Mouse (Mus musculus) Muller cell, postnatal 12 days (primary cell): ENCODE measurements around the gene Gpm6b.

Source experiments
- DNase-seq: peaks from one replicate; pipeline ENCODE4 v3.0.0-alpha.2; 2015; ENCODE audit errors: inconsistent ontology term

The Gpm6b gene

DNA sequence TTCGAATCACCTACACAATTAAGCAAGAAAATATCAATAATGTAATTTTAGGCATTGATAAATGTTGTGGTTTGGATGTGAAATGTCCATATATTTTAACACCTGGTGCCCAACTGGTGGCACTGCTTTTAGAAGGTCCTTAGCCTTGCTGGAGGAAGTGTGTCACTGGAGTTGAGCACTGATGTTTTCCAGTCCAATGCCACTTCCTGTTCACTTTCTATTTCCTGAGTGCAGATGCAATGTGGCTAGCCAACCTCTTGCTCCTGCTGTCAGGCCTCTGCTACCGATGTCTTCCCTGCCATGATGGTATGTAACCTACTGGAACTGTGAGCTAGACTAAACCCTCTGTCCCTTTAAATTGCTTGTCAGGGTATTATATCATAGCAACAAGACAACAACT is 65.6 kb downstream of the Gpm6b start:
- DNase-seq = no peak

DNA sequence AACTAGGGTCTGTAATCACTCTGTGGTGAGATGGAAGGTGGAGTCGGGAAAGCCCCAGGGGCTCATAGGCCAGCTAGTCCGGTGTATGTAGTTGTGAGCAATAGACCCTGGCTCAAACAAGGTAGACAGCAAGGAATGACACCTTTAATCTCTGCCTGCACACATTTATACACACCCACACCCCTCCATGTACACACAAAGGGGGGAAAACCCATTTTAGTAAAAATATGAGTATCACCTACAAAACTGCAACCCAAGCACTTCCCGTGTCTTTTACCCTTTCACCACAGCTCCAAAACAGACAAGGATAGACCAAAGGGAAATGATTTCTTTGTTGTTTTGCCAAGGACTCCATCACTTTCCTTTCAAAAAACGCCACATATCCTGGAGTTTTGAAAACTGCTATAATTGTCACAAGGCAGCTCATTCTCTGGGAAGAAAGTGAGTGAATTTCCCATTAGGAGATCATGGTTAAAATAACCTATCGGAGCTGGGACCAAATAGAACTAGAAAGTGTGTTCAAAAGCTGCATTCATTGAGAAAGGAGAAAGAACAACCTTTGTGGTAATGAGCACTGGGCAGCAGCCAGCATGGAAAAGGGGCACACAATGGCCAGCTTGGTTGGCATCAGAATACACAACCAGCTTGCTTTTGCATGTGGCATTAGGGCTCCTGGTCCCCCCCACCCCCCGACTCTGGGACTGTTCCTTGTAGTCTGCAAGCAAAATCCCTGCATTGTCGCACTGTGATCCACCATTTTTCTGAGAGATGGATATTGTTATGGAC is 68.9 kb downstream of the Gpm6b start:
- peak; percentile 55 for DNase-seq

DNA sequence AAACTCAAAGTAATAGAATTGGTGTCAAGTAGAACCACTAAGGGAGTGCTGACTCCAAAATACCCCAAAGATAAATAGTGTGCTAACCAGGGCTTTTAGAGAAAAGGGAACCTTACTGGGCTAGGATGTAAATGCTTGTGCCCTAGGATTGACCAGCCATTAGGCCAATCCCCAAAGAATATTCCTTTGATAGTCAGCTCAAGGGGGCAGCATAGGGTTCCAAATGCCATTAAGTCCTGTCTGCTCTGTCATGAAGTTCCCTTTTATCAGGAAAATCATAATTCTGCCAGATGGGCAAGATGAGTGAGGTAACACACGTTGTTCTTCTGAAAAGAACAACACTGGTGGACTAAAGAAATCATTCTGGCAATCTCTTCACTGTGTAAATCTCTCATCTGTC is 70.1 kb downstream of the Gpm6b start:
- no peak for DNase-seq

DNA sequence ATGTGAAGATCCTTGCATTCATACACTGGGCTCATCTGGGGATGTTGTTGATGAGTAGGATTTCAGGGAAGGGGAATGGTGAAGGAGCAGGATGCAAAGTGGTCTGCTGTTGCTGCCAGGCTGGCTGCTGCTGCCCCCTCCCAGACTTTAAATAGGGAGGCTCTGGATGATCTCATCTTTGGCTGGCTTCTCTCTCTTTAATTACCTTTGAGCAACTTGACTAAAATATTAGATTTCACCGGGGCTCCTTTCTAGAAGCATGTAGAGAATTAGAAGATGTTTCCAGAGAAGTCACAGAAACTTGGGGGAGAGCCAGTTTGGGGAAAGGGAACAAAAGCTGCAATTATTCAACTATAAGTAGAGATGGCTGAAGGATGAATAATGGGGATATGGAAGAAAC is 76.5 kb downstream of the Gpm6b start:
- no peak for DNase-seq

DNA sequence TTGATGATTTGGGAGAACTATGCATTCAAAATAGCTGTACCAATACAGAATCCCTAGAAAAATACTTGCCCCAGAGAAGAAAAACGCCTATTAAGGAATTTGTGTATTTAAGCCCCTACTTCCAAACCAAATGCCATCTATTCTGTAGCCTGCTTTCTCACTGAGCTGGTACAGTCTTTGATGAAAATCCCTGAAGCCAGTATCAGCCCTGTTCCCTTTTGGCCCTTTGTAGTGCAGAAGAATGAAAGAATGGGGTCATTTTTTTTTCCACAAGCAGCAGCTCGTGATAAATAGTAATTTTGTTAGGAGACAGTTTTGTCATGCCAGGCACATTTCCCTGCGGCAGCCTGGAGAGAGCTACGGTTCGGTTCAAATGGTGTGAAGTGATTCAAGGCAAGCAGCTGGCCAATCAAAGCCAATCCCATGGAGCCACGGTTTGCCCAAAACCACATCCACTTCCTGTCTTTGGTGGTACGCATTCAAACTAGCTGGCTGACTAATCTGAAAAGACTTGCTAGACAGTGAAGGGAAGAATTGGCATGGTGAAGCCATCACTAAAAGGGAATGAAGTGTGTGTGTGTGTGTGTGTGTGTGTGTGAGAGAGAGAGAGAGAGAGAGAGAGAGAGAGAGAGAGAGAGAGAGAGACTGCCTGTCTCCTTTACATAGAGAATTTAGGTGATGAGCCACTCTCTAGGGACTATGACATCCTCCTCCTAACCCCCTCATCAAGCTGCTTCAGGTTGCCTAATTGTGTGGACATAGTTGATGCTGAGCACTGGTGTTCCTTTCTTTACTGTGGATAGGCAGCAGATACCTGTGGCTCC is 78.1 kb downstream of the Gpm6b start:
- DNase-seq = peak; percentile 93

DNA sequence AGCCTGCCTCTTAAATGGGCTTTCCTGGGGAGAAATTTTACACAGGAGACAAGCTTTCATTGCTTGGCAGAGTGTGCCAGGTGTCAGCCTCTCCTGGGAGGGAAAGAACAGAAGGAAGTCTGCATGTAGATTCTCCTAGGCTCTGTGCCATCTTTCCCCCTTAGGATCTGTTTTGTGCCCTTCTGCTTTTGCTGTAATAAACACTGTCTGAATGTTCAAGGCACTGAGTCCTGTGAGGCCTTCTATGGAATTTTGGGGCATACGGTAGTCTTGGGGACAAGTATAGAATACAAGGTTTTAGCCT is 78.6 kb downstream of the Gpm6b start:
- no peak for DNase-seq

DNA sequence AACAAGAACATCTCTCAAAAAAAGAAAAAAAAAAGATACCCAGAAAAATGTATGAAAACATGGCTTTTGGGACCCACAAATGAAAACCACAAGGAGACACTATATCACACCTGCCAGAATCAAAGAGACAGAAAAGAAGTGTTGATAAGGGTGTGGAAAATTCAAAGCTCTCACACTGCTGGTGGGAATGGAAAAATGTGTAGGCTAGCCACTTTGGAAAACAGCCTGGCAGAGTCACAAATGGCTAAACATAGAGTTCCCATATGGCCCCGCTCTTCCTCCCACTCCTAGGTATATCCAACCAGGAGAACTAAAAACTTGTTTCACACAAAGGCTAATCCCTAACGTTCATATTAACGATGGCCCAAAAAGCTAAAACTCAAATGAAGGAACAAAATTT is 84.5 kb downstream of the Gpm6b start:
- no peak for DNase-seq

DNA sequence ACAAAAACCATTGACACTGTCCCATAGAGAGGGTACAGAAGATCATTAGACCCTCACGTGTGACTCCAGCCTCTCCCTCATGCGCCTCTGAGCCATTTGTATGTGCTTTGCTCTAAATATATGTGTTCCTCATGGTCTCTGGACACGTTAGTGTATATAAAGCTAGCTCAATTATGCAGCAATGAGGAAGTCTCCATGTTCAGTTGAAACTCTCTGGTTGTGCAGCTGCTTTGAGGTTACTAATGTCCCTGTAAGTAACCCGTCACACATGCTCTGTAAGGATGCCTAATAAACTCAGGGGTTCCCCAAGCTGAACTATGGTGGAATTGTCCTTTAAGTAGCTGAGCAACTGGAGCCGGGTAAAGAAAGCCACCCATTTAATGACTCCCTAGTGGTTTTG is 88.9 kb downstream of the Gpm6b start:
- DNase-seq = no peak

DNA sequence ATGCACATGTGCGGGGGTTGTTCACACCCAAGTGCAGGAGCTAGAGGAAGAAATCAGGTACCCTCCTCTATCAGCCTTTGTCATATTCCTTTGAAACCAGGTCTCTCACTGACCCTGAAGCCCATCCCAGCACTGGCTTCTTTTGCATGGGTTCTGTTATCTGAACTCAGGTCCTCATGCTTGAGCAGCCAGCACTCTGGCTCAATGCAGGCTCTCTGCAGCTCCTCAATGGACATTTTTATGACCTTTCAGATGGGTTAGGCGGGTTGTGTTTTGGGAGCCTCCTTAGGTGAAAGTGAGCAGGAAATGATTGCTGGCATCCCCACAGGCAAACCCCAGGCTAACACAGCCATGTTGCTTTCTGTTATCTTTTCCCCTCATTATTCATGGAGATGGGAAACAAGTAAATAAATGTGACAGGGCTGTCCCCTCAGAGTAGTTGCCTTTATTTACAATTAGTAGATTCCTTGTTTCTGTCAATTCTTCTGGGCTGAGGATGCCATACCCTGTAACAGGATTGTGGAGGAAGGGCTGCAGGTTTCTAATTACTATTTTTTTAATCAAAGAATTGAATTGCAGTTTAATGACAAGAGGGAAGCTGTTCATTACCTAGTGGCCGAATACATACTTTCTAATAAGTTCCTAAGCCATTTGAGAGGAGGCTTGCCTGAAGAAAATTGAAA is 89.6 kb downstream of the Gpm6b start:
- no peak for DNase-seq

DNA sequence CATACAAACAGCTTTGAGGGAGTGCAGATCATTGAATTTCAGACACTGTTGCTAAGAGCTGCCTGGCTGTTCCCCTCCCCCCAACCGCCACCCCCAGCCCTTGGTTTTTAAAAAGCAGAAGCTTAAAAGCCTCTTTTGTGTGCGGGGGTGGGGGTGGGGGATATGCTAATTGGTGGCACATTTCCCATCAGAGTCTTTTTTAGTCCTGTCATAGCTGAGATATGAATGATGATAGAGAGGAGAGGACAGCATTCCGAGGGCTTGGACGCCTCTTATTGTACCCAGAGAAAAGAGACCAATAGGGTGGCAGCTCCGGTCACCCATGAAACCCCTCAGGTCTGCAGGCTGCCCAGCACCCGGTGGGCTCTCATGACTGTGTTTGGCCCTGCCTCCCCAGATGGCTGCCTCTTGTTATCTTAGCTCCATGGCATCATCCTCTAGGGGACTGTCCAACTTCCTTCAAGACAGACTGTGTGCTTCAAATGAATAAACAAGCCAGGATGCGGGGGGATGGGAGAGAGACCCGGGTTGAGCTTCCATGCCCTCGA is 90.3 kb downstream of the Gpm6b start:
- DNase-seq = peak; percentile 73

DNA sequence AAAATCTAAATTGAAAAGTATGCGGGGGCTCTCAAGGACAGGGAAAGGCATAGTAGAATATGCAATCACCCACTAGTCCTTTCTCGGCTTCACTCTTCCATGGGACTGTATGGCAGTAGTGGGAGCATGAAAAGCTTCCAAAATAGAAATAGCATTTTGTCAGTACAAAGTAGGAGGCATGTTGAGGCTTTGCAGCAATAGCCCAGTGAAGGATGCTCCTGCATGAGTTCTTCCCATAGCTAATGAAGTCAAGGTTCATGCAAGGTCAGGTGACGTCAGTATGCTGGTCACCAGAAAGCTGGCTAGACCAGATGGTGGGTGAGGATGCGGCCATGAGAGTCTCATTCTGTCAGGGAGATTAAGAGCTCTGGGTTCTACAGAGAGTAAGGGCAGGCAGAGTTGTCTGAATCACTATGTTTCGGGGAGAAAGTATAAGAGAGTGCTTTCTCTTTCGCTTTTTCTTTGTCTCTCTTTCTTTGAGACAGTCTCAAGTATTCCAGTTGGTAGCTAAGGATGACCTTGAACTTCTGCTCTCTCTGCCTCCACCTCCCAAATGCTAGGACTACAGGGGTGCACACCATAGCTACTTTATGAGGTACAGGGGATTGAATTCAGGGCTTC is 95.9 kb downstream of the Gpm6b start:
- DNase-seq = no peak

DNA sequence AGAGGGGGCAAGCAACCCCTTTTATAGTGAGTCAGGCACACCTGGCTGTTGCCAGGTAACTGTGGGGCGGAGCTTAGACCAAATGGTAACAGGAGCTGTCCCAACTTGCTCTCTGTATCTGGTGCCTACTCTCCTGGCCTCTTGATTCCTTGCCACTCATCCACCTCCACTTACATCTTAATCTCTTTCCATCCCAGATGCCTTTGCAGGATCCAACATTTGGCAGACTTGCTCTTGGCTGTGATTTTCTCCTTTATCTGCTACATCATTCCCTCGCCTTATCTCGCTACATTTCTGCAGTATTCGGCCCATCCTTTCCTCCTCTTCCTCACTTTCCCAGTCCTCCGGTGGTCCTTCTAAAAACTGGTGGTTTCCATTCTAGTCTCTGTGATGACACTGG is 99.6 kb downstream of the Gpm6b start:
- no peak for DNase-seq

DNA sequence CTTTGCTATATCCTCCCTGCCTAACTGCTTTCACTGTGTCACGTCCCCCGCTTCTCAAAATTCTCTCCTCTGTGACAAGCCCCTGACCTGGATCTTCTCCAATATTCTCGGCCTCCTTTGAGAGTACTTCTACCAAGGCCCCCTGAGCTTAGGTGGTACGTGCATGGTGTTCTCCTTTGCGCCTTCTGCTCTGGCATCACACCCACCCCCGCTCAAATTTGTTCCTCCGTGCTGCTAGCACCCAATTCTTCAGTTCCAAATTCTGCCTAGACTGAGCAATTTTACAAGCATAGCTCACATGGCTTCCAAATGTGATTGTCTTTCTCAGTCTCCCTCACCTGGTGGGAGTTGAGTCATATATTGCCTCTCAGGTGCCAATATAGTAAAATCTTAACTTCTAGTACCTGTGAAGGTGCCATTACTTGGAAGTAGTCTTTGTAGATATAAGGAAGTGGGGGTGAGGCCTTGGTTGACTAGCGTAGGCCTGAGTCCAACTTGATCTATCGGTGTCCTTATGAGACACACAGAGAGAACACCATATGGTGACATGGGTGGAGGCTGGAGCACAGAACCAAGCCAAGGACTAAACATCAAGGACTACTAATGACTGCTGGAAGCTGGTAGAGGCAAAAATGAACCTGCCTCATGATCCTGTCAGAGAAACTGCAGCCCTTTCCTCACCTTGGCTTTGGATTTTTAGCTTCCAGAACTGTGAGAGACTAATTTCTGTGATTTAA is 100.2 kb downstream of the Gpm6b start:
- no peak for DNase-seq

DNA sequence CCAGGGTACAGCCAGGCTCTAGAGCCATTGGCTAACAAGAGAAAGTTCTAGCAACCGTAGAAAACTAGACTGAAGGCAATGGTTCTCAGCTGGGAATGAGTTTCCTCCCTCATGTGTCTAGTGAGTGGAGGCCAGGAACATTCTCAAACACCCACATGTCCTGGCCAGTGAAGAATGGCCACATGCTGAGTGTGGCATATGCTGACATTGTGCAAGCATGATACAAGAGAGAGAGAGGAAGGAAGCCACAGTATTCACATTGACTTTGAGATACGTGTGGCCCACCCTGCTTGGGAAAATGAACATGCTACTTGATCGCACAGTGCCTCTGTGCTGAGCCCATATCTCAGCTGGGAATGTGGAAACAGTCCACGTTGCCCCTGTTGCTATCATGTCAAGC is 101.2 kb downstream of the Gpm6b start:
- no peak for DNase-seq

DNA sequence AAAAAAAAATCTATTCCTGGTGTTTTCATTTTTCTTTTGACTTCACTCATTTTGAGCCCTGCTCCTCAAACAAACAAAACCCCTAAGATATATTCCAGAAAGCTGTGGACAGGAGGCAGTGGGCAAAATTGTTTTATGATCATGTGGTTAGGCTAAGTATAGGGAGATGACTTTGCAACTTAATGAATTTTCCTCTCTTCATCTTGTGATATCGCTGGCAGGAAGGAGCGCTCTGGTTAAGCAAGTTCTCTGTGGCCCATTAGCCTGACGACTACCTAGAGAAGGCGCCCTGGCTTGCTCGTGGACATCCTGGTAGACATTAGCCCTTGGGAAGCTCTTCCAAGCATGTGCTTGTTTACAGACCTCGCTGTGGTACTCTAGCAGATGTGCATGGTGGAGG is 103.1 kb downstream of the Gpm6b start:
- no peak for DNase-seq

DNA sequence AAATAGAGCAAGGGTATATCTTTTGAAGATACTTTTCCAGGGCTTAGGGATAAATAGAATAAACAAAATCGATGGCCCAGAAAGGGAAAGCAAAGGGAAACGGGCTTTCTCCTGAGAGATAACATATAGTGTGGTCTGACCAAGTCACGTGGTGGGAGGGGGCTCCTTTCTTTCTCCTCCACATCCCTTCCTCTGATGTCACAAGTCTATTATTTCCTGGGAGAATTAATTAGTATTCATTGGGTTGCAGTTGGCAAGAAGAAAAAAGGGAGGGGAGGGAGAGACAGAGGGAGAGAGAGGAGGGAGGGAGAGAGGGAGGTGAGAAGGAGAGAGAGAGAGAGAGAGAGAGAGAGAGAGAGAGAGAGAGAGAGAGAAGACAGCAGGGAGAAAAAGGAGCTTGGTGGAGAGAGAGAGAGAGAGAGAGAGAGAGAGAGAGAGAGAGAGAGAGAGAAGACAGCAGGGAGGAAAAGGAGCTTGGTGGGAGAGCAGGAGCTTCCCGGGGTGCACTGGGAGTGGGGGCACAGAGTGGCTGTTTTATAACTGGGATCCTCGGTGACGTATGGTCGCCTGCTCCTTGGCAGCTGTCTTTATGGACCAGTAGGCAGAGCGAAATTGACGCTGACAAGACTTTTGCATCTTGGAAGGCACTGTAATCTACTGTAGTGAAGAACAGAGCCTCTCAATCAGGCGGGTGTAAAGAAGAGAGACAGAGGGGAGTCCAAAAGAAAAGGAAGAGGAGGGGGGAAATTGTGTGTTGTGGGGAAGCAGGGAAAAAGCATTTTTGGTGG is 105.7 kb downstream of the Gpm6b start:
- DNase-seq = peak; percentile 91

DNA sequence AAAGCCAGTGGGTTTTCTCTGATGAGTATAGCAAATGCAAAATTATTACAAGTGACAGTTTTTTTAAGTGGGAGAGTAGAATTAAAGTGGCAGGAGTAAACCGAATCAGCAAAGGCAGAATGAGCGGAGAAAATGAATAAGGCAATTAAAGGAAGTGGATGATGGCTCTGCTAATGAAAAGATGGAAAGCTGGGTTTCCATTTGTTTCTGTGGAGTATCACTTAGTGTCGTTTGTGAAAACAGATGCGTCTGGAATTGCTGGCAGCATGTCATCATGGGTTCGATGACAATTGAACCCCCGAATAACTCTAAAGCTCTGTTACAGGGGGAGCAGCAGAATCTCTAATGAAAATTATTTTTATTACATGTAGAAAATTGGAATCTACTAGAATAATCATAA is 109.4 kb downstream of the Gpm6b start:
- DNase-seq = no peak

DNA sequence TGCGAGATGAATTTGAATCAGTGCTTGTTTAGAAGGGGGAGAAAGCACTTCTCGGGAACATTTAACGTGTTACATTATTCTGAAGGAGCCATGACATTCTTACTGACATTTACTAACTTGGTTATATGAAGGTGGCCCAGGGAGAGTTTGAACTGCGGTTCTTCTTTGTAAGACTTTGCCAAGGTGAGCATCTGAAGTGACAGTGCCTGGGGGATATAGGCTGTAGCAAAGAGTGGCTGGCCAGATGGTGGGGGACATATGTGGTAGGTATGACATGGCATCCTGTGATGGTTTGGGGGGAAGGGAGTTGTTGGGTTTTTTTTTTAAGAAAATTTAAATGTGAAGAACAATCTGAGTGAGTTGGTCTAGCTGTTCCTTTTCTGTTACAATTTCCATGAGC is 109.9 kb downstream of the Gpm6b start:
- no peak for DNase-seq

DNA sequence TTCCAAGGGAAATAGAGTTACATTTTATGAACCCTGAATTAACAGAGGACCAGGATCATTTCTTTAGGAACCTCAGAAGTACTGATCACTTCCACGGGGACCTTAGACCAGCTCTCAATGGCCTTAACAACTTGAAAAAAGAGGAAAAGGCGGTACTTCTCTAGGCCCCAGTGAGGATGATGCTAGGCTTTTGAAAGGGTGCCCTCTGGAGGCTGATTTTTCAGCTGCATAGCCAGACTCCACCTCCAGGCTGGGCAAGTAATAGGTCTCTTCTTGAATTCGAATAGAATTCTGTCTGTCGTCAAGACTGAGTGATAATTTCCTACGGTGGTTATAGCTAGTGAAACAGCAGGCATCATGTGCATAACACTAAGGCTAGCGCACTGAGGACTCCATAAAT is 113.1 kb downstream of the Gpm6b start:
- peak; percentile 52 for DNase-seq

DNA sequence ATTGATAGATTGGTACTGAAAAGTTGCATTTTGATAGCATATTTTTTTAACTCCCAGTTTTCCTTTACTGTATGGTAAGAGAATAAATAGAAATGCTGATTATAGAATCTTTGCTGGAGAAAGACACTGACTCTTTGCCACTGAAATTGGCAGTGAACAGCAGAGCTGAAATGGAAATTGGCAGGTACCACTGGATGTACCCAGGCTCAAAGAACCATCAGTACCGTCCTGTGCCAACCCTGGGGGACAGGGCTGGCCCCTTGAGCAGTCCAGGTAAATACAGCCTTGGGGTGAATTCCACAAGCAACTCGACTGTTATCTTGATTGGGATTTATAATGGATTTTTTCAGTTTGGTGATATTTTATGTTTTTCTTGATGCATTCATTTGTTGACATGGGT is 114.7 kb downstream of the Gpm6b start:
- no peak for DNase-seq

DNA sequence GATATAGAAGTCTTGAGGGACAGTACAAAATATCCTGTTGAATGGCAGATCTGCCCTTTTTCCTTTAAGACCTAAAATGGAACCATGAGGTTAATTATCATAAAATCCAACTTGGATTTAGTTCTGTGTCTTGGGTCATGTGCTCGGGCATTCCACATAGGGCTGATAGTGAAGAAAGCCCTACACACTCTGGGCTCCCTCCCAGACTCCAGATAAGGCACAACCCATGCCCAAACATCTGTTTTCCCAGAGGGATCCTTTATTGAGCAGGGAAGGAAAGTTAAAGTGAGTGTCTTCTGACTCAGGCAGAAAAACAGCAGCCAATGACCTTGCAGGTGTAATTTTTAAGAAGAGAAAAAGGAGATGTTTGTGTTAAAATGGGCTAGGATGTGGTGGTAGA is 116.2 kb downstream of the Gpm6b start:
- no peak for DNase-seq
